Mouse (Mus musculus) spleen, adult 2 months (tissue): ENCODE measurements around the gene Fam83e. TPM values are rescaled to one million over a fixed set of nuclear protein-coding genes. Genes with fewer than 3 reads are reported as not detected.

Source experiments
- DNase-seq, 2 experiments: peaks; one replicate each; pipeline versions ENCODE4 v3.0.0 to v3.0.0-alpha.2; 2012 to 2021; ENCODE audit warnings: low spot score in 2 of 2, low read depth in 1 of 2
- H3K27ac ChIP-seq: fragments of 200-500 bp; 2 replicates; pipeline ENCODE4 v1.5.1; 2012; ENCODE audit warnings: low read length, inconsistent platforms; ENCODE audit not compliant: insufficient read depth
- H3K27me3 ChIP-seq: fragments of 200-500 bp; 2 replicates; pipeline ENCODE4 v1.6.1; 2012; ENCODE audit warnings: mild to moderate bottlenecking, moderate library complexity, low read length, inconsistent platforms; ENCODE audit not compliant: control insufficient read depth, insufficient read depth
- H3K36me3 ChIP-seq: fragments of 200-500 bp; 2 replicates; pipeline ENCODE4 v1.6.1; 2012; ENCODE audit warnings: mild to moderate bottlenecking, low read length, inconsistent platforms; ENCODE audit not compliant: control insufficient read depth, insufficient read depth
- H3K4me1 ChIP-seq: fragments of 200-500 bp; 2 replicates; pipeline ENCODE4 v1.6.1; 2011; ENCODE audit warnings: inconsistent platforms; ENCODE audit not compliant: control insufficient read depth, insufficient read depth, insufficient read length
- H3K4me3 ChIP-seq: fragments of 200-500 bp; 2 replicates; pipeline ENCODE4 v1.5.1; 2011; ENCODE audit warnings: mild to moderate bottlenecking, inconsistent platforms; ENCODE audit not compliant: insufficient read depth, insufficient read length; ENCODE audit errors: extremely low read depth
- CTCF ChIP-seq: fragments of 200-500 bp; IDR thresholded peaks from 2 replicates; pipeline ENCODE4 v1.5.1; 2011; ENCODE audit warnings: mild to moderate bottlenecking, inconsistent platforms; ENCODE audit not compliant: insufficient read depth, insufficient read length, insufficient replicate concordance; ENCODE audit errors: extremely low read depth
- POLR2A ChIP-seq: fragments of 200-500 bp; IDR thresholded peaks from 2 replicates; pipeline ENCODE4 v1.6.1; 2011; ENCODE audit warnings: low read depth, low read length, inconsistent platforms
- WGBS: fragments of 180-500 bp; shearing (Covaris S2); methylation state at CpG from one replicate; pipeline ENCODE4 v1.1.7; 2018; 5-methylcytosine and 5-hydroxymethylcytosine counted together
- polyA plus RNA-seq: library from polyadenylated mRNA; depleted of rRNA; stranded (reverse); fragments of >200 nt; gene quantifications from 2 replicates; pipeline ENCODE4 v1.2.3, GENCODE M21; 2012

Gene Fam83e
- polyA plus RNA-seq, 1 experiment, result 0.09 TPM

- WGBS, result 73% methylated on average over 10 of the region's 10 CpGs
- TF ChIP-seq CTCF (no peak), POLR2A (no peak)
- no peaks in the 10 kb centered on the region for H3K27me3 ChIP-seq
- no peak overlapping the region for H3K4me3 ChIP-seq
- no peaks in the 10 kb centered on the region for H3K36me3 ChIP-seq
- H3K4me1 ChIP-seq, result no peaks in the 10 kb centered on the region; the same call in 1 of the 2 replicates
- no peak for DNase-seq
- no peak overlapping the region for H3K27ac ChIP-seq
Observed at GRCm38 (mm10) chr7:45739820-45740219, 18.8 kb downstream of the Fam83e start.

- TF ChIP-seq POLR2A, result no peak
- TF ChIP-seq CTCF, result no peak
- peak overlapping the region; percentile 36; the same call in 1 of the 2 replicates for H3K4me3 ChIP-seq
- DNase-seq, result no peak
- H3K4me1 ChIP-seq, result no peaks in the 10 kb centered on the region; the same call in 1 of the 2 replicates
- H3K27ac ChIP-seq, result peak overlapping the region; percentile 61
- H3K36me3 ChIP-seq, result no peaks in the 10 kb centered on the region
- H3K27me3 ChIP-seq, result no peaks in the 10 kb centered on the region
- 35% methylated on average over 12 of the region's 12 CpGs for WGBS
Observed at GRCm38 (mm10) chr7:45741308-45741707, 20.3 kb downstream of the Fam83e start.

- Histone ChIP-seq H3K36me3 (no peaks in the 10 kb centered on the region), H3K4me1 (no peaks in the 10 kb centered on the region; the same call in 1 of the 2 replicates), H3K27me3 (no peaks in the 10 kb centered on the region), H3K4me3 (peak overlapping the region; percentile 56), H3K27ac (peak overlapping the region; percentile 61)
- TF ChIP-seq CTCF (no peak), POLR2A (peak; percentile 93)
- 10% methylated on average over 11 of the region's 11 CpGs for WGBS
- peak; percentile 48 to 59 for DNase-seq
Observed at GRCm38 (mm10) chr7:45741777-45742176, 20.8 kb downstream of the Fam83e start.

- Histone ChIP-seq H3K4me1 (no peaks in the 10 kb centered on the region; the same call in 1 of the 2 replicates), H3K36me3 (no peaks in the 10 kb centered on the region), H3K4me3 (peak overlapping the region; percentile 56), H3K27me3 (no peaks in the 10 kb centered on the region), H3K27ac (peak overlapping the region; percentile 31)
- WGBS, result 16% methylated on average over 19 of the region's 19 CpGs
- TF ChIP-seq POLR2A (no peak), CTCF (no peak)
- DNase-seq, result peak in 1 of 2 experiments; percentile 53
Observed at GRCm38 (mm10) chr7:45742338-45742737, 21.3 kb downstream of the Fam83e start.

- H3K4me3 ChIP-seq, result no peak overlapping the region
- WGBS, result 62% methylated on average over 2 of the region's 2 CpGs
- DNase-seq, result peak; percentile 25 to 36
- TF ChIP-seq POLR2A (no peak), CTCF (no peak)
- no peaks in the 10 kb centered on the region for H3K27me3 ChIP-seq
- no peaks in the 10 kb centered on the region for H3K36me3 ChIP-seq
- H3K27ac ChIP-seq, result no peak overlapping the region
- no peaks in the 10 kb centered on the region; the same call in 1 of the 2 replicates for H3K4me1 ChIP-seq
Observed at GRCm38 (mm10) chr7:45744387-45744786, 23.4 kb downstream of the Fam83e start.

- DNase-seq, result no peak
- Histone ChIP-seq H3K4me1 (no peaks in the 10 kb centered on the region; the same call in 1 of the 2 replicates), H3K27ac (no peak overlapping the region), H3K4me3 (no peak overlapping the region), H3K36me3 (no peaks in the 10 kb centered on the region), H3K27me3 (no peaks in the 10 kb centered on the region)
- WGBS, result 83% methylated on average over 6 of the region's 6 CpGs
- TF ChIP-seq CTCF (peak; percentile 17; the same call in 1 of the 2 replicates), POLR2A (no peak)
Observed at GRCm38 (mm10) chr7:45746518-45746917, 25.5 kb downstream of the Fam83e start.

GRCm38 (mm10) chr7:45747450-45747849 lies 26.4 kb downstream of the Fam83e start:
- H3K4me1 ChIP-seq, result no peaks in the 10 kb centered on the region
- no peaks in the 10 kb centered on the region for H3K36me3 ChIP-seq
- H3K27me3 ChIP-seq, result no peaks in the 10 kb centered on the region
- no peak for DNase-seq
- TF ChIP-seq CTCF, result no peak
- no peak for TF ChIP-seq POLR2A
- H3K27ac ChIP-seq, result no peak overlapping the region
- H3K4me3 ChIP-seq, result no peak overlapping the region
- WGBS, result 95% methylated on average over 5 of the region's 5 CpGs
